13 mouse cellular contexts compared by ENCODE assay signal in genomic region chr10:67065277-67065887, GRCm38 (mm10). TPM values are rescaled to one million over a fixed set of nuclear protein-coding genes. Genes with fewer than 3 reads are reported as not detected.
A peak's percentile ranks its signal among the peaks of the same experiment; 100 is the strongest.
DNase-seq lines count a peak whose midpoint lies in the region; ATAC-seq lines count a peak whose summit lies in the region.
"Had no signal": no experiment of that assay in that cellular context is flagged by ENCODE, and none has a peak within 500 bp of the region (broad histone marks: within the 10 kb centered on the region; RNA-seq: fewer than 3 reads in every experiment).

No protein-coding gene starts in this region.

- H3K9ac ChIP-seq in forebrain, embryonic 12.5 days = no peak overlapping the region
- H3K9ac ChIP-seq in neural tube, embryonic 11.5 days (ENCODE audit: low read length) = no peak overlapping the region
- H3K9ac ChIP-seq in midbrain, embryonic 12.5 days (replicated peaks) = no peak overlapping the region
- H3K9ac ChIP-seq: liver, postnatal 0 days had no signal

- no peak overlapping the region for H3K4me3 ChIP-seq in forebrain, embryonic 10.5 days
- H3K4me3 ChIP-seq in forebrain, embryonic 12.5 days (replicated peaks) = no peak overlapping the region
- H3K4me3 ChIP-seq in neural tube, embryonic 11.5 days (ENCODE audit: low read depth, low read length) = no peak overlapping the region
- H3K4me3 ChIP-seq in midbrain, embryonic 12.5 days = no peak overlapping the region
- H3K4me3 ChIP-seq: limb, embryonic 10.5 days had no signal

- no peak overlapping the region for H3K4me2 ChIP-seq in forebrain, embryonic 12.5 days
- H3K4me2 ChIP-seq in neural tube, embryonic 11.5 days (ENCODE audit: low read depth) = no peak overlapping the region
- H3K4me2 ChIP-seq in midbrain, embryonic 12.5 days (replicated peaks) = no peak overlapping the region

- peaks cover 21% of the 10 kb centered on the region for H3K4me1 ChIP-seq in forebrain, embryonic 10.5 days
- H3K4me1 ChIP-seq in forebrain, embryonic 12.5 days = peaks cover 23% of the 10 kb centered on the region
- H3K4me1 ChIP-seq in neural tube, embryonic 11.5 days (ENCODE audit: control insufficient read depth, insufficient read depth, low read length) = peaks cover 11% of the 10 kb centered on the region
- H3K4me1 ChIP-seq in midbrain, embryonic 12.5 days = peaks cover 21% of the 10 kb centered on the region

- DNase-seq in forebrain, embryonic 10.5 days (ENCODE audit: extremely low spot score, low spot score) = no peak
- DNase-seq in neural tube, embryonic 11.5 days (ENCODE audit: low spot score) = no peak
- DNase-seq in neural tube, embryonic 10.5 days (ENCODE audit: extremely low spot score, low spot score) = no peak
- peak; percentile 63 for DNase-seq in splenic B cell, adult 2 months (ENCODE audit: low read depth, low spot score)
- DNase-seq: gastrocnemius, postnatal 10 days; heart, postnatal 14 days; liver, postnatal 0 days; right cerebral cortex, postnatal 4 days had no signal

- H3K36me3 ChIP-seq in forebrain, embryonic 10.5 days (replicated peaks) = peaks cover 3% of the 10 kb centered on the region; the same call in 1 of the 2 replicates
- H3K36me3 ChIP-seq in forebrain, embryonic 12.5 days (replicated peaks) = no peaks in the 10 kb centered on the region
- H3K36me3 ChIP-seq in neural tube, embryonic 11.5 days (ENCODE audit: control insufficient read depth, insufficient read depth, low read length) = no peaks in the 10 kb centered on the region
- 0 out of 2 replicates have a peak, but pooled peaks cover 3% of the 10 kb centered on the region for H3K36me3 ChIP-seq in midbrain, embryonic 12.5 days
- H3K36me3 ChIP-seq in splenic B cell, adult 2 months (ENCODE audit: control insufficient read depth, insufficient read depth, low read length, poor library complexity, severe bottlenecking) = no peaks in the 10 kb centered on the region

- H3K27ac ChIP-seq in forebrain, embryonic 10.5 days = 0 out of 2 replicates have a peak overlapping the region, but pooled peaks have one; percentile 41
- no peak overlapping the region for H3K27ac ChIP-seq in forebrain, embryonic 12.5 days
- 0 out of 2 replicates have a peak overlapping the region, but pooled peaks have one; percentile 14 for H3K27ac ChIP-seq in neural tube, embryonic 11.5 days (ENCODE audit: low read depth, low read length)
- peak overlapping the region; percentile 55 for H3K27ac ChIP-seq in midbrain, embryonic 12.5 days (replicated peaks)
- H3K27ac ChIP-seq: limb, embryonic 10.5 days had no signal

- H3K27me3 ChIP-seq in forebrain, embryonic 10.5 days (ENCODE audit: poor library complexity, severe bottlenecking) = no peaks in the 10 kb centered on the region
- H3K27me3 ChIP-seq in forebrain, embryonic 12.5 days = no peaks in the 10 kb centered on the region
- no peaks in the 10 kb centered on the region for H3K27me3 ChIP-seq in neural tube, embryonic 11.5 days (ENCODE audit: control insufficient read depth, insufficient read depth, low read length)
- no peaks in the 10 kb centered on the region for H3K27me3 ChIP-seq in midbrain, embryonic 12.5 days
- H3K27me3 ChIP-seq in splenic B cell, adult 2 months (ENCODE audit: control insufficient read depth, insufficient read depth, low read length, poor library complexity, severe bottlenecking) = no peaks in the 10 kb centered on the region; the same call in 1 of the 2 replicates

- H3K9me3 ChIP-seq in forebrain, embryonic 10.5 days = no peaks in the 10 kb centered on the region; the same call in 1 of the 2 replicates
- H3K9me3 ChIP-seq in forebrain, embryonic 12.5 days = no peaks in the 10 kb centered on the region
- H3K9me3 ChIP-seq in neural tube, embryonic 11.5 days (ENCODE audit: control insufficient read depth, low read length) = no peaks in the 10 kb centered on the region
- H3K9me3 ChIP-seq in midbrain, embryonic 12.5 days = 0 out of 2 replicates have a peak, but pooled peaks cover 4% of the 10 kb centered on the region
- H3K9me3 ChIP-seq: limb, embryonic 10.5 days had no signal

- WGBS in forebrain, embryonic 10.5 days = 89% methylated on average over 7 of the region's 7 CpGs
- WGBS in forebrain, embryonic 12.5 days = 93% methylated on average over 7 of the region's 7 CpGs
- WGBS in neural tube, embryonic 11.5 days = 88% methylated on average over 7 of the region's 7 CpGs
- 72% methylated on average over 7 of the region's 7 CpGs for WGBS in midbrain, embryonic 12.5 days

- no peak for ATAC-seq in forebrain, embryonic 12.5 days (ENCODE audit: low FRiP score)
- no peak for ATAC-seq in neural tube, embryonic 11.5 days (ENCODE audit: insufficient read depth, low FRiP score, low TSS enrichment)
- ATAC-seq in midbrain, embryonic 12.5 days (ENCODE audit: low FRiP score, low read depth) = 0 out of 2 replicates have a peak, but pooled peaks have one; percentile 6
- ATAC-seq in granulocyte monocyte progenitor cell, adult 5-6 weeks (replicated peaks; ENCODE audit: poor library complexity, severe bottlenecking) = no peak
- no peak for ATAC-seq in erythroid progenitor cell, adult 5-6 weeks (replicated peaks; ENCODE audit: low FRiP score, poor library complexity, severe bottlenecking)
- ATAC-seq: liver, postnatal 0 days had no signal

RNA-seq across cellular contexts. Expression of gene Jmjd1c, which starts 30.5 kb away (rescaled TPM):
- 29.7 and 30.6 TPM in 2 replicates for polyA plus RNA-seq in forebrain, embryonic 10.5 days (2016; fragmentation: Nextera tagmentation; extraction: Ambion mirVana)
- 50.3 and 58.6 TPM in 2 replicates for polyA plus RNA-seq in forebrain, embryonic 12.5 days (2016; fragmentation: Nextera tagmentation; extraction: Ambion mirVana)
- polyA plus RNA-seq in neural tube, embryonic 11.5 days (2014; fragmentation: Nextera tagmentation; extraction: Ambion mirVana) = 47.6 and 52.2 TPM in 2 replicates
- polyA plus RNA-seq in midbrain, embryonic 12.5 days (2016; fragmentation: Nextera tagmentation; extraction: Ambion mirVana) = 54.2 and 56.5 TPM in 2 replicates
- total RNA-seq in granulocyte monocyte progenitor cell, adult 5-6 weeks (2014; fragmentation: Nextera tagmentation) = 82.9 and 89.7 TPM in 2 replicates
- total RNA-seq in granulocyte monocyte progenitor cell, adult 5-6 weeks (2017) = 57.8 and 69.4 TPM in 2 replicates
- 33.5 and 37.1 TPM in 2 replicates for total RNA-seq in erythroid progenitor cell, adult 5-6 weeks (2015; ENCODE audit: low replicate concordance)
- total RNA-seq in erythroid progenitor cell, adult 5-6 weeks (2017; ENCODE audit: low replicate concordance) = 19.8 and 26.1 TPM in 2 replicates

RNA-seq across cellular contexts. Expression of gene Reep3, which starts 31.4 kb away (rescaled TPM):
- polyA plus RNA-seq in forebrain, embryonic 10.5 days (2016; fragmentation: Nextera tagmentation; extraction: Ambion mirVana) = 30.9 and 32.7 TPM in 2 replicates
- 43.8 and 46.9 TPM in 2 replicates for polyA plus RNA-seq in forebrain, embryonic 12.5 days (2016; fragmentation: Nextera tagmentation; extraction: Ambion mirVana)
- 40.6 and 42.1 TPM in 2 replicates for polyA plus RNA-seq in neural tube, embryonic 11.5 days (2014; fragmentation: Nextera tagmentation; extraction: Ambion mirVana)
- 46.0 and 48.4 TPM in 2 replicates for polyA plus RNA-seq in midbrain, embryonic 12.5 days (2016; fragmentation: Nextera tagmentation; extraction: Ambion mirVana)
- 21.6 and 22.3 TPM in 2 replicates for total RNA-seq in granulocyte monocyte progenitor cell, adult 5-6 weeks (2014; fragmentation: Nextera tagmentation)
- 11.8 and 13.4 TPM in 2 replicates for total RNA-seq in granulocyte monocyte progenitor cell, adult 5-6 weeks (2017)
- 9.7 and 23.9 TPM in 2 replicates for total RNA-seq in erythroid progenitor cell, adult 5-6 weeks (2015; ENCODE audit: low replicate concordance)
- total RNA-seq in erythroid progenitor cell, adult 5-6 weeks (2017; ENCODE audit: low replicate concordance) = 5.0 and 7.9 TPM in 2 replicates
